Mouse (Mus musculus) adrenal gland, postnatal 25 days (tissue): Measurements from ENCODE around the gene Ppp1r10. TPM values are rescaled to one million over a fixed set of nuclear protein-coding genes. Genes with fewer than 3 reads are reported as not detected.

Source experiments
- microRNA-seq, 2 experiments: library from miRNA; unstranded; fragments of <30 nt; microRNA quantifications; one replicate each; pipeline ENCODE4 v1.2.0; 2021
- total RNA-seq: library from RNA; stranded (reverse); gene quantifications from 2 replicates; pipeline ENCODE4 v1.2.3, GENCODE M21; 2021

Ppp1r10 gene
- total RNA-seq, 1 experiment from 2014 or later: 85.0 TPM

Small RNA genes lying within 50 kb of the gene (microRNA-seq; reads per million reads assigned to microRNA genes)
- gene Gm28033 (0.69 to 0.71 reads per million in 2 experiments), gene Mir1894 (0 reads per million in 2 experiments), gene Mir877 (94.7 to 105 reads per million in 2 experiments)

Other genes with a start within 250 kb of the Ppp1r10 start
- gene Vars2, start 248.8 kb upstream of the Ppp1r10 start, total RNA-seq: 41.5 and 65.4 TPM in 2 replicates
- 22.4 and 26.9 TPM in 2 replicates for gene Gtf2h4, start 242.7 kb upstream of the Ppp1r10 start, total RNA-seq
- gene Ddr1, start 211.8 kb upstream of the Ppp1r10 start, total RNA-seq: 41.7 and 54.6 TPM in 2 replicates
- 7.6 and 11.7 TPM in 2 replicates for gene Ier3, start 94.8 kb upstream of the Ppp1r10 start, total RNA-seq
- 61.0 and 94.1 TPM in 2 replicates for gene Flot1, start 93.2 kb upstream of the Ppp1r10 start, total RNA-seq
- gene Tubb5, start 78.1 kb upstream of the Ppp1r10 start, total RNA-seq: 192 and 221 TPM in 2 replicates
- 30.1 and 31.1 TPM in 2 replicates for gene Mdc1, start 74.9 kb upstream of the Ppp1r10 start, total RNA-seq
- 8.7 and 9.8 TPM in 2 replicates for gene Nrm, start 55.1 kb upstream of the Ppp1r10 start, total RNA-seq
- 36.5 and 36.8 TPM in 2 replicates for gene Ppp1r18, start 50.8 kb upstream of the Ppp1r10 start, total RNA-seq
- gene Dhx16, start 36.6 kb upstream of the Ppp1r10 start, total RNA-seq: 51.4 and 53.3 TPM in 2 replicates
- 41.3 and 56.5 TPM in 2 replicates for gene 2310061I04Rik, start 19.0 kb upstream of the Ppp1r10 start, total RNA-seq
- gene Atat1, start 6.4 kb upstream of the Ppp1r10 start, total RNA-seq: 35.6 and 44.1 TPM in 2 replicates
- gene Mrps18b, start within 50 bp of the Ppp1r10 start, total RNA-seq: 81.8 and 90.3 TPM in 2 replicates
- gene Abcf1, start 53.3 kb downstream of the Ppp1r10 start, total RNA-seq: 99.5 and 116 TPM in 2 replicates
- gene Gnl1, start 63.4 kb downstream of the Ppp1r10 start, total RNA-seq: 43.9 and 52.5 TPM in 2 replicates
- 26.8 and 27.8 TPM in 2 replicates for gene Prr3, start 63.8 kb downstream of the Ppp1r10 start, total RNA-seq
- gene H2-T24, start 104.1 kb downstream of the Ppp1r10 start, total RNA-seq: 4.6 and 6.4 TPM in 2 replicates
- 30.5 and 46.6 TPM in 2 replicates for gene H2-T23, start 116.4 kb downstream of the Ppp1r10 start, total RNA-seq
- gene H2-T22, start 126.3 kb downstream of the Ppp1r10 start, total RNA-seq: 21.7 and 29.6 TPM in 2 replicates
- gene Gm6034, start 126.5 kb downstream of the Ppp1r10 start, total RNA-seq: not detected in 2 replicates
- gene Gm11127, start 141.9 kb downstream of the Ppp1r10 start, total RNA-seq: 1.6 and 2.2 TPM in 2 replicates
- gene Gm19684, start 205.2 kb downstream of the Ppp1r10 start, total RNA-seq: 0.58 TPM in 1 of 2 replicates, not detected in the other
- not detected in 2 replicates for gene Gm7030, start 213.0 kb downstream of the Ppp1r10 start, total RNA-seq